Mouse (Mus musculus) thymus, adult 2 months (tissue): ENCODE results near the gene Gjc2. TPM values are rescaled to one million over a fixed set of nuclear protein-coding genes. Genes with fewer than 3 reads are reported as not detected.

Source experiments
- DNase-seq: peaks from one replicate; pipeline ENCODE4 v3.0.0; 2021
- H3K27ac ChIP-seq: fragments of 200-500 bp; 2 replicates; pipeline ENCODE4 v1.5.1; 2012; ENCODE audit warnings: low read length, control low read depth; ENCODE audit not compliant: control insufficient read depth, insufficient read depth
- H3K27me3 ChIP-seq: fragments of 200-500 bp; 2 replicates; pipeline ENCODE4 v1.6.1; 2012; ENCODE audit warnings: mild to moderate bottlenecking, low read length, moderate library complexity, mixed read lengths; ENCODE audit not compliant: control insufficient read depth, insufficient read depth
- H3K36me3 ChIP-seq: fragments of 200-500 bp; 2 replicates; pipeline ENCODE4 v1.6.1; 2012; ENCODE audit warnings: mild to moderate bottlenecking, low read length, moderate library complexity; ENCODE audit not compliant: control insufficient read depth, insufficient read depth
- H3K4me1 ChIP-seq: fragments of 200-500 bp; replicated peaks from 2 replicates; pipeline ENCODE4 v1.6.1; 2012; ENCODE audit warnings: low read length; ENCODE audit not compliant: control insufficient read depth, insufficient read depth
- H3K4me3 ChIP-seq: fragments of 200-500 bp; 2 replicates; pipeline ENCODE4 v1.5.1; 2012; ENCODE audit warnings: mild to moderate bottlenecking, low read length, control low read depth, moderate library complexity; ENCODE audit not compliant: control insufficient read depth, insufficient read depth
- CTCF ChIP-seq: fragments of 200-500 bp; IDR thresholded peaks from 2 replicates; pipeline ENCODE4 v1.5.1; 2012; ENCODE audit warnings: mild to moderate bottlenecking, control low read depth, low read length, moderate library complexity, borderline replicate concordance; ENCODE audit not compliant: control insufficient read depth, poor library complexity, insufficient read depth; ENCODE audit errors: extremely low read depth
- POLR2A ChIP-seq: fragments of 200-500 bp; IDR thresholded peaks from 2 replicates; pipeline ENCODE4 v1.6.1; 2012; ENCODE audit warnings: mild to moderate bottlenecking, low read length, control low read depth, moderate library complexity; ENCODE audit not compliant: control insufficient read depth, poor library complexity, insufficient read depth; ENCODE audit errors: extremely low read depth
- WGBS: fragments of 180-500 bp; shearing (Covaris S2); methylation state at CpG from one replicate; pipeline ENCODE4 v1.1.7; 2018; 5-methylcytosine and 5-hydroxymethylcytosine counted together
- polyA plus RNA-seq: library from polyadenylated mRNA; depleted of rRNA; stranded (reverse); fragments of >200 nt; gene quantifications from 2 replicates; pipeline ENCODE4 v1.2.3, GENCODE M21; 2012

The Gjc2 gene
- polyA plus RNA-seq, 1 experiment, result 0.66 TPM

DNA sequence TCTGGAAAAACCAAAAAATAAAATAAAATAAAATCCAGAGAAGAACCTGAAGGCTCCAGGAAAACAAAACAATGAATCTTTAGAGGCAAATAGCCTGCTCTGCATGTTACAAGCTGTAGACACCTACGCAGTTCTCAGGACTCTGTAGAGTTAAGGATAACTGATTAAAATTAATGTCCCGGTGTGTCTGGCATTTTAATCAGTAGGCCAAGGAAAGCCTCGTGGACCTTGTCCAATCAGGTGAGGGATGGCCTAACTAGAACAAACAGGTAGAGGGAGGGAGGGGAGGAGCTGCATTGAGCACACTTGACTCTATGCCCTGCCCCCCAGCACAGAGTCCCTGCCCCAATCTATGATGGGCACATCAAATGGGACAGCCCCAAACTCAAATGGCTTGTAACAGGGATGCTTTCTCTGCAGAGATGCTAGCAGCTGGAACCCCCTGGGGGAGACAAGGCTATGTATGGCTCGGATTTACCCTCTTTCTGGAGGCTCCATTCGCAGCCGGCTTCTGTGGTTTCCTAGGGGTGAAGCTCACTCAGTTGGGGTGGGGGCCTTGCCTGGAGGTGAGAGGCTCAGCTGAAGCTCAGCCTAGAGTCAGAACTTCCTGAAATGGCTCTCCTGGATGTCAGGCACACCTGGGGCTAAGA, 8.7 kb downstream of the Gjc2 start:
- TF ChIP-seq POLR2A (no peak), CTCF (no peak)
- H3K36me3 ChIP-seq, result no peaks in the 10 kb centered on the region
- no peak overlapping the region for H3K4me3 ChIP-seq
- no peak for DNase-seq
- 65% methylated on average over 6 of the region's 6 CpGs for whole genome bisulfite sequencing
- no peaks in the 10 kb centered on the region for H3K4me1 ChIP-seq
- no peak overlapping the region for H3K27ac ChIP-seq
- peaks cover 7% of the 10 kb centered on the region; the same call in 1 of the 2 replicates for H3K27me3 ChIP-seq

DNA sequence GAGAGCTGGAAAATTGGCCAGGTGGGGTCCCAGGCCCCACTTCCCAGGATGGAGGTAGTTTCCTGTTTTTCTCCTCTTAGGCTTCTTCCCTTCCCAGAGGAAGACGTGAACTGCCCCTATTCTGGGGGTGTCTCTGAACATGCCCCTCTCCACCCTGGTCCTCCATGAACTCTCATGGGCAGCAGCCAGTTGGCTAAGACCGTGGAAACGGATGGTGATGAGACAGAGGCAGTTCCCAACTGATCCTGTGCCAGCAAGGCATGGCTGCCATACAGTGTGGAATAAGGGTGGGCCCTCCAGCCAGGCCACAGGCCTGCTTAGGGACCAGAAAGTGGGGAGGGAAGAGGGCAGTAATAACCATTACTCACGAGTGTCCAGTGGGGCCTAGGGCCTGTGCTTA, 12.5 kb downstream of the Gjc2 start:
- no peak for DNase-seq
- Histone ChIP-seq H3K27me3 (no peaks in the 10 kb centered on the region; the same call in 1 of the 2 replicates), H3K4me3 (no peak overlapping the region), H3K4me1 (no peaks in the 10 kb centered on the region), H3K36me3 (no peaks in the 10 kb centered on the region), H3K27ac (no peak overlapping the region)
- no peak for TF ChIP-seq CTCF
- no peak for TF ChIP-seq POLR2A
- 86% methylated on average over 4 of the region's 4 CpGs for WGBS

DNA sequence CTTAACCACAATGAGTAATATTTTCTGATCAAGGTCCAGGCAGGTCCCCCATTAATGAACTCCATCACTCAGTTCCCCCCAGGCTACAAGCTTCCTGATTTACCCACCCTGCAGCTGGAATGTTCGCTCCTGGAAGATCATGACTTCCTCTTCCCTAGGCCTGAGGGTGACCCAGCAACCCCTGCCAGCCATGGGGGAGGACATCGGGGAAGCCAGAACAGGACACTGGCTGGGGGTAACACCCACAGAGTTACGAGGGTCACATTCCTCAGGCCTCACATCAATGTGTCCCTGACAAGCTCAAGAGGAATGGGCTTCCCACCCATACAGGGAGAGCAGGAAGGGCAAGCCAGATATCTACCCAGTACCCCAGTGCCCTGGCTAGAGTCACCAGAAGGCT, 13.2 kb downstream of the Gjc2 start:
- Histone ChIP-seq H3K27me3 (no peaks in the 10 kb centered on the region; the same call in 1 of the 2 replicates), H3K36me3 (no peaks in the 10 kb centered on the region)
- 92% methylated on average over 3 of the region's 3 CpGs for WGBS

DNA sequence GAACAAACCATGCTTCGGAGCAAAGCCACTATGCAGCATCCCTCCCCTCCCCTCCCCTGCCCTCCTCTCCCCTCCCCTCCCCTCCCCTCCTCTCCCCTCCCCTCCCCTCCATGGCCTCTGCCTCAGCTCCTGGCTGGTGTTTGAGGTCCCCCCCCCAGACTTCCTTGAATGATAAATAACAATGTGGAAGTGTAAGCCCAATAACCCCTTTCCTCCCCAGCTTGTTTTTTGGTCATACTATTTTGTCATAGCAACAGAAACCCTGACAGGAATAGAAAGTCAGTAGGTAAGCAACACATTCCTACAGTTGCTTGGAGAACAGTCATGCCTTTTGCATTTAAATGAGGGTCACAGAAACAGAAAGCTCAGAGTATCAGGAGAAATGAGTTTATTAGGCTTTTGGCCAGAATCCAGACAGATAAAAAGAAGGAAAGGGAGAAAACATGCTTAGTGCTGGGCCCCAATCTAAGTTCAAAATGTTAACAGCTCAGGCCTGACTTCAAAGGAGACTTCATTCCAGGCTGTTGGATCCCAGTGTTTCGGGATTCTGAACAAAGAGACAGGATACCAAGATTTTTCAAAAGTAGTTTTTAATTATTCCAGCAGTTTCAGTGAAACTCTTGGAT, 17.3 kb downstream of the Gjc2 start:
- H3K4me1 ChIP-seq, result peaks cover 11% of the 10 kb centered on the region
- TF ChIP-seq CTCF, result no peak
- TF ChIP-seq POLR2A, result no peak
- H3K4me3 ChIP-seq, result no peak overlapping the region
- DNase-seq, result no peak
- no peak overlapping the region for H3K27ac ChIP-seq
- no peaks in the 10 kb centered on the region for H3K27me3 ChIP-seq
- H3K36me3 ChIP-seq, result no peaks in the 10 kb centered on the region
- 85% methylated on average over 2 of the region's 2 CpGs for WGBS

More for the DNA sequence above, 13.2 kb downstream of the Gjc2 start:
- no peaks in the 10 kb centered on the region for H3K4me1 ChIP-seq
- no peak overlapping the region for H3K27ac ChIP-seq
- DNase-seq, result no peak
- TF ChIP-seq CTCF (no peak), POLR2A (no peak)
- no peak overlapping the region for H3K4me3 ChIP-seq

DNA sequence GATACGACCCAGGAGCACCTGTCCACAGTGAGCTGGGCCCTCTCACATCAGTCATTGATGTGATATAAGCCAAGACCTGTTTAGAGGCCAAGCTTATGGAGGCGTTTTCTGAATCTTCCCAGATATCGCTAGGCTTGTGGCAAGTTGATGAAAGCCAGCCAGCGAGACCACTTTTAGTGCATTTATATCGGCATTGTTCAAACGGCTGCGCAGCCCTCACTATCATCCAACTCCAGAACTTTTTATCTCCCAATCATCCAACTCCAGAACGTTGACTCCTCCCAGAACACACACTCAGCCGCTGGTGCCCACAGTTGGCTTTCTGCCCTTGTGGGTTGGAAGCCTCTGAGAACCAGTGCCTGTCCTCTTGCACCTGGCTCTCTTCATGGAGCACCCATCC, 18.6 kb downstream of the Gjc2 start:
- Histone ChIP-seq H3K27ac (no peak overlapping the region), H3K4me3 (no peak overlapping the region), H3K36me3 (no peaks in the 10 kb centered on the region), H3K27me3 (no peaks in the 10 kb centered on the region), H3K4me1 (peaks cover 11% of the 10 kb centered on the region)
- WGBS, result 81% methylated on average over 9 of the region's 9 CpGs
- TF ChIP-seq CTCF (no peak), POLR2A (no peak)
- no peak for DNase-seq

DNA sequence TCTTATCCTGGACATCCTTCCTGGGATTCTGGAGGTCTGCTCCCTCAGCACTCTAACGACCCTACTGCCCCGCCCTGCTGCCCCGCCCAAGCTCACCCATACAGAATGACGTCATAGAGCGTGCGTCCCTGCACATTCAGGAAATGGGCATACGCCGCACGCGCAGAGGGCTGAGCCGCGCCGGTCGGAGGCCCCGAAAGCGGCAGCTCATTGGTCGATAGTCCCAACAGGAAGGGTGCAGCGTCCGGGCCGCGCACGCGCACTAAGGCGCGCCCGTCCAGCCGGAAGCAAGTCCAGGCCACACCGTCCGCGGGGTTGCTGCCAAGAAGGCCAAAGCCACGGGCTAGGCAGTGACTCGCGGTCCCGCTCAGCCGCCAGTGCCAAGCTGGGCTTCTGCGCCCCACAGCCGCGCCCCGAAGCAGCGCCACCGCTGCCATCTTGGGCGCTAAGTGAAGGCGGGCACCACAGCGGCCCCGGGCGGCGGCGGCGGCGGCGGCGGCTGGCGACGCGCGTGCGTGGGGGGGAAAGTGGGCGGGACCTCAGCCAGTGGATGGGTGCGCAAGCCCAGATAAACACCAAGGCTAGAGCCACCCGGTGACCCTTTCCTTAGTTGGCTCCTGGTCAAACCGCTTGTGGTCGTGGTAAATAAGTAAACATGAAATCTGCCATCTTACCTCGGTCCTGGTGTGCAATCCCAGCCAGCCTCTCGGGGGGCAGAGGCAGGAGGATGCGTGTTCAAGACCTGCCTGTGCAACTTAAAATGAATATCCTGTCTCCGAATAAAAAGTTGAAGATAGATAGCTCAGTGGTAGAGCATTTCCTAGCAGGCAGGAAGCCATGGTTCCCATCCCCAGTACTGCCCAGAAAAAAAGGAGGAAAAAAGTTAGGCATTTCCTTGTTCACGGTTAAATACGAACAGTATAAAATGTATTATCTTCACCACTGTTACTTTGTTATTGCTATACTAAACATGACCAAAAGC, 19.5 kb downstream of the Gjc2 start, which contains the start of gene Iba57:
Iba57 (minus strand) TSS at position 485 of the 982 bp plus-strand sequence.
- WGBS, result 3% methylated on average over 68 of the region's 68 CpGs
- H3K4me1 ChIP-seq, result peaks cover 11% of the 10 kb centered on the region
- no peaks in the 10 kb centered on the region for H3K36me3 ChIP-seq
- DNase-seq, result peak; percentile 95
- H3K27me3 ChIP-seq, result no peaks in the 10 kb centered on the region
- peak within 1 kb of the TSS; percentile 59 for H3K4me3 ChIP-seq
- peak within 1 kb of the TSS; percentile 54 for H3K27ac ChIP-seq
- TF ChIP-seq POLR2A (peak; percentile 83), CTCF (no peak; the same call in none of the 2 replicates)
